Mouse (Mus musculus): ENCODE measurements around the gene Tnks2.
A peak's percentile ranks its signal among the peaks of the same experiment; 100 is the strongest.

DNA sequence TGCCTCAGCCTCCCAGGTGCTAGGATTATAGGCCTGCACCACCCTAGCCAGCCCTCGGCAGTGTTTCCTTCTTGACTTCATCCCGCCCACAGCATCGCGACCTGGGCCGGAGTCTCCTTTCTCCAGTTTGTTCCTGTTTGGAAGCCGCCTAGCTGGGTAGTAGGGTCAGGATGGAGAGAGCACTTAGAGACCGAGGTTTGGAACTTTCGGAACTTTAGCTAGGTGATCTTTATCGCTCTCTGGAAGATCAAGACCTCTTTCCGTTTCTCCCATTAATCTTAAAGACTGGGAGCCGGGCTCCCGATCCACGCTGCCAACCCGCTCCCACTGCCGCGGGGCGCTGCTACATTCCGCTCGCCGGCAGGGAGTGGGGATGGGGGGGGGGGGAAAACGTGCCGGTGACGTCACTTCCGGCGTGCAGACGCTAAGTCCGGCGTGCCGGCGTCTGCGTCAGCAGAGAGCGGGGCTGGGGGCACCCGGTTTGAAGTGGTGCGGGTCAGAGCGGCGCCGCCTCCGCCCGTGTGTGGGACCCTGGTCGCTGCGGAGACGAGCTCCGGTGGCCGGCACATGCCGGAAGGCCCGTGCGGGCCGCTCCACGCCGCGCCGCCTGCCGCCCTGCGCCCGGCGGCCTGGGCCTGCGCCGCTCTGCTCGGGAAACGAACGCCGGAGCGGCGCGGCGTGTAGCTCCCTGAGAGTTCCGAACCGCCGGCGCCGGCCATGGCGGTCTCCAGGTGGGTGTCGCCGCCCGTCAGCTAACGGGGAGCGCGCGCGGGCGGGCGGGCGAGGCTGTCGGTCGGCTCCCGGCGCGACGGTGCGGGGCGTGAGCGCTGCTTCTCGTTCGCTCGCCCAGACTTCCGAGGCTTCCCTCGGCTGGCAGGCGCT lies 91.9 kb downstream of the Tnks2 start, which contains the start of gene Btaf1:
- no peak for TF ChIP-seq CTCF (IDR thresholded peaks at IDR 0.05; ENCODE audit: low read depth, low read length)
- TF ChIP-seq POLR2A (IDR thresholded peaks at IDR 0.05; ENCODE audit: borderline replicate concordance, low read depth, low read length): peak; percentile 31; the same call in 1 of the 2 replicates
